Mouse (Mus musculus): ENCODE results near the gene G6pc3.

- TF ChIP-seq ETS1 (conservative IDR thresholded peaks at IDR 0.05; ENCODE audit: low read depth, low read length) (no peak), POLR2A (IDR thresholded peaks at IDR 0.05; ENCODE audit: low read depth, low read length) (no peak), EP300 (IDR thresholded peaks at IDR 0.05; ENCODE audit: low read length) (no peak), CTCF (conservative IDR thresholded peaks at IDR 0.05 in 1 of 2, IDR thresholded peaks at IDR 0.05 in 1 of 2; ENCODE audit: low read depth in 2 of 2, low read length in 2 of 2) (no peak), RCOR1 (conservative IDR thresholded peaks at IDR 0.05; ENCODE audit: low read depth, low read length) (no peak), MEF2A (IDR thresholded peaks at IDR 0.05; ENCODE audit: borderline replicate concordance, low read depth, low read length) (no peak), MXI1 (IDR thresholded peaks at IDR 0.05; ENCODE audit: low read depth, low read length) (no peak), IRF4 (IDR thresholded peaks at IDR 0.05; ENCODE audit: low read depth, low read length) (no peak), POLR2AphosphoS2 (IDR thresholded peaks at IDR 0.05; ENCODE audit: low read depth, low read length) (no peak), MAX (IDR thresholded peaks at IDR 0.05; ENCODE audit: low read length) (no peak), TBP (conservative IDR thresholded peaks at IDR 0.05; ENCODE audit: low read depth, low read length) (no peak), MYC (IDR thresholded peaks at IDR 0.05; ENCODE audit: low read depth, low read length) (no peak), SMC3 (IDR thresholded peaks at IDR 0.05; ENCODE audit: low read depth, low read length) (no peak), E2F4 (IDR thresholded peaks at IDR 0.05; ENCODE audit: insufficient replicate concordance, low read depth, low read length) (no peak)
These were observed 21.9 kb upstream of the G6pc3 start for GRCm38 (mm10) chr11:102167539-102167938.

All from CH12.LX (cell line).